Mouse (Mus musculus) embryonic facial prominence, embryonic 12.5 days (tissue): ENCODE measurements at regions not wholly inside any gene's neighbourhood (a gene's known extent, or its start where the extent isn't known, plus 50 kb on each side); places are given as distances from the start of the nearest gene placed in this dataset.

Experiments used
- ATAC-seq: fragments of 200-750 bp; cut with Nextera tagmentation; 2 replicates; pipeline ENCODE4 v1.8.0; 2017; ENCODE audit not compliant: insufficient number of reproducible peaks, insufficient read depth, low FRiP score, low TSS enrichment
- H3K27ac ChIP-seq: fragments of 300-500 bp; sonication (generic); 2 replicates; pipeline ENCODE4 v1.5.1; 2016; ENCODE audit warnings: mild to moderate bottlenecking
- H3K27me3 ChIP-seq: fragments of 300-500 bp; sonication (generic); 2 replicates; pipeline ENCODE4 v1.6.1; 2016; ENCODE audit warnings: mild to moderate bottlenecking, moderate library complexity
- H3K36me3 ChIP-seq: fragments of 300-500 bp; sonication (generic); 2 replicates; pipeline ENCODE4 v1.6.1; 2016; ENCODE audit warnings: mild to moderate bottlenecking
- H3K4me1 ChIP-seq: fragments of 300-500 bp; sonication (generic); 2 replicates; pipeline ENCODE4 v1.6.1; 2016
- H3K4me2 ChIP-seq: fragments of 300-500 bp; sonication (generic); replicated peaks from 2 replicates; pipeline ENCODE4 v1.6.1; 2016; ENCODE audit warnings: mild to moderate bottlenecking, moderate library complexity
- H3K4me3 ChIP-seq: fragments of 300-500 bp; sonication (generic); 2 replicates; pipeline ENCODE4 v1.5.1; 2016; ENCODE audit warnings: mild to moderate bottlenecking
- H3K9ac ChIP-seq: fragments of 300-500 bp; sonication (generic); 2 replicates; pipeline ENCODE4 v1.6.1; 2016; ENCODE audit warnings: mild to moderate bottlenecking, moderate library complexity
- H3K9me3 ChIP-seq: fragments of 300-500 bp; sonication (generic); 2 replicates; pipeline ENCODE4 v1.6.1; 2016; ENCODE audit warnings: mild to moderate bottlenecking, moderate library complexity
- WGBS: fragments of 180-500 bp; shearing (Covaris S2); methylation state at CpG from one replicate; pipeline ENCODE4 v1.1.7; 2016; 5-methylcytosine and 5-hydroxymethylcytosine counted together

DNA sequence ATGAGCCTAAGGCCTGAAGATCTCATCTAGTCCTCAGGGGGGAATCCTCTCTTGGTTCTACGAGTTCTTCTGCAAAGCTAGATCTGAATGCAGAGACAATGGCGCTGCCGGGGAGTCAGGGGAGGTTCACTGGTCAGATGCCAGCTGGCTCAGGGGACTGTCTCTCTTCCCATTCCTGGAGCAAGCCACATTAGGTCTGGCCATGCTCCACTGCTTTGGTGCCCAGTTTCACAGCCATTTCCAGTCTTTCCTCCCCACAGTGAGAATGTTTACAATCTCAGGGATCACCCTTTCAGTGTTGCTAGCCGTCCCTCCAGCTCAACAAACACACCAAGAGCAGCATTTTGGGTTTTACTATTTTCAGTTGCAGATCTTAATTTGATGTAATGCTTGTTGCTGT is 233.7 kb upstream of the Cdh11 start:
- no peaks in the 10 kb centered on the region for H3K9me3 ChIP-seq
- 84% methylated on average over 4 of the region's 4 CpGs for WGBS

DNA sequence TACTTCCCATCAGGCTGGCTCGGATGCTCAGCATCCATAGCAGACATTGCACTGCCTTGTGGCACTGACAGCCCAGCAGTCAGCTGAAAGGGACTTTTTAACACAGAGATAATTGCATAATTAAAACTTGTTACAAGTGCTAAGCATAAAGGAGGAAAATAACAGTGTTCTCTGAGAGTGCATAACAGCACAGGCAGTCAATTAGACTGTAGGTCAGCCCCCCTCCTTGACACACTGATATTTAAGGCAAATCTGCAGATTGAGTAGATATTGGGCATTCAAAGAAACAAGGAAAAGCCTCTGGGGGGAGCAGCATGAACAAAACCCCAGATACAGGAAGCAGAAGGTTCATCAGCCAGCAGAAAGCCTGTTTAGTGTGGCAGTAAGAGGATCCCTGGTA is 237.8 kb upstream of the Cdh11 start:
- Histone ChIP-seq H3K36me3 (no peaks in the 10 kb centered on the region), H3K27ac (no peak overlapping the region), H3K4me1 (peaks cover 4% of the 10 kb centered on the region; the same call in 1 of the 2 replicates), H3K4me3 (no peak overlapping the region), H3K9ac (no peak overlapping the region), H3K9me3 (no peaks in the 10 kb centered on the region), H3K27me3 (no peaks in the 10 kb centered on the region), H3K4me2 (no peak overlapping the region)
- WGBS: 44% methylated on average over 1 of the region's 1 CpGs
- ATAC-seq: no peak

More for the DNA sequence above, 233.7 kb upstream of the Cdh11 start:
- Histone ChIP-seq H3K4me3 (no peak overlapping the region), H3K4me2 (no peak overlapping the region), H3K27ac (no peak overlapping the region), H3K4me1 (peaks cover 4% of the 10 kb centered on the region; the same call in 1 of the 2 replicates), H3K36me3 (no peaks in the 10 kb centered on the region), H3K9ac (no peak overlapping the region), H3K27me3 (no peaks in the 10 kb centered on the region)
- no peak for ATAC-seq

DNA sequence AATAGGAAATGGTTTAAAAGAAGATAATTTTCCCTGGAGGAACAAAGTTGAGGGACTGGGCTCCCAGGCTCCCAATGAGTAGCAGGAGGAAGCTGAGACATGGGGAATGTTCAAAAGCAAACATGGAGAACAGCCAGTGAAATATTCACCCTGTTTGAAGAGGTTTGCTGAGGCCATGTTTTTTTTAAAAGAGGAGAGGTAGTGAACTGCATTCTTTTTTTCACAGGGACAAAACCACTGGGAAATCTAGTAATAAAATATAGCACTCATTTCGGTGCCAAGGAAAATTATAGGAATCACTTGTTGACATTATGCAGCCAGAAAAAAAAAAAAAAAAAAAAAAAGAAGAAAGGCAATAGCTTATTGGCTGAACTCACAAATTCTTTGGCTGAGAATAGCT is 246.3 kb upstream of the Cdh11 start:
- ATAC-seq: no peak
- Histone ChIP-seq H3K4me2 (no peak overlapping the region), H3K4me1 (no peaks in the 10 kb centered on the region), H3K36me3 (no peaks in the 10 kb centered on the region), H3K4me3 (no peak overlapping the region), H3K9ac (no peak overlapping the region), H3K9me3 (no peaks in the 10 kb centered on the region), H3K27me3 (no peaks in the 10 kb centered on the region), H3K27ac (no peak overlapping the region)
- WGBS: 48% methylated on average over 1 of the region's 1 CpGs

DNA sequence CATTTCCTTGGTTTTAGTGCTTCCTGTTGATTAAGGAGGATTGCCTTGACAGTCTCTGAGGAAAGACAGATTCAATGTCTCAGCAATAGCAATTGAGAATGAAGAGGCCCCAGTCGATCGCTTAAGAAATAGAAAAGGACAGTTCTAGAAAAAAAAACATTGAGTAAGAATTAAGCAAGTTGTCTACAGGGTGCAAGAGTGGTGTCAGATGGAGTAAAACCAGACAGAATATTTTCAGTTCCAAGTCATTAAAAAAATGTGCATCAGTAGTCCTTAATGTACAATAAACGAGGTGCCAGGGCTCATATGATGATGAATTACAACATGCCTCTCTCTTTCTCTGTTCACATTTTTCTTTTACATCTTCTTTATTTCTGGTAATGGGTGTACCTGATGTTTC is 248.5 kb upstream of the Cdh11 start:
- WGBS: 74% methylated on average over 3 of the region's 3 CpGs
- H3K4me2 ChIP-seq: no peak overlapping the region
- no peak for ATAC-seq

DNA sequence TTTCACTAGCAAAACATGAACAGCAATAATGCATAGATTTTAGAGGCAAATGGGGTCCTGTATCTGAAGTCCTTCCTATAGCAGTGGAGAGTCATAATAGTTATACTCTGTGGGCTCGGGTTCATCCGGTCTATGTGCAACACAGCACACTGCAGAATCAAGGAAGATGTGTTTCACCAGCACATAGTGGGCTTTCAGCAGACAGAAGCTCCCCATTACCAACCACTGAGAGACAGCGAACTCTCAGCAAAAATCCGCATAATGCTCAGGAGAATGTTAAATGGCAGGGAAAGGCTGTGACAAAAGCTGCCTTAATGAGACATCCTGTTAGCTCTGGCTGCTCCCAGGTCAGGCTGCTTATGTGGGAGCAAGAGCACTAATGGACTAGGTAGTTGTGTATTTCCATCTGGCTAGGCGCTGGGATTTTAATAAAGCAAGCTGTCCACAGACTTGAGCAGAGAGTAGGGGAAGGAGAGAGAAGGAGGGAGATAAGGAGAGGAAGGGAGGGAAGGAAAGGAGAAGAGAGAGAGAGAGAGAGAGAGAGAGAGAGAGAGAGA is 286.7 kb upstream of the Cdh11 start:
- WGBS: 67% methylated on average over 5 of the region's 5 CpGs
- ATAC-seq: no peak
- Histone ChIP-seq H3K4me3 (no peak overlapping the region), H3K9ac (no peak overlapping the region), H3K4me2 (no peak overlapping the region), H3K27me3 (no peaks in the 10 kb centered on the region), H3K27ac (no peak overlapping the region), H3K9me3 (no peaks in the 10 kb centered on the region), H3K4me1 (no peaks in the 10 kb centered on the region), H3K36me3 (no peaks in the 10 kb centered on the region)

More for the DNA sequence above, 248.5 kb upstream of the Cdh11 start:
- no peak overlapping the region for H3K4me3 ChIP-seq
- no peaks in the 10 kb centered on the region for H3K36me3 ChIP-seq
- no peaks in the 10 kb centered on the region for H3K27me3 ChIP-seq
- H3K4me1 ChIP-seq: no peaks in the 10 kb centered on the region
- no peak overlapping the region for H3K27ac ChIP-seq
- no peaks in the 10 kb centered on the region for H3K9me3 ChIP-seq
- no peak overlapping the region for H3K9ac ChIP-seq

DNA sequence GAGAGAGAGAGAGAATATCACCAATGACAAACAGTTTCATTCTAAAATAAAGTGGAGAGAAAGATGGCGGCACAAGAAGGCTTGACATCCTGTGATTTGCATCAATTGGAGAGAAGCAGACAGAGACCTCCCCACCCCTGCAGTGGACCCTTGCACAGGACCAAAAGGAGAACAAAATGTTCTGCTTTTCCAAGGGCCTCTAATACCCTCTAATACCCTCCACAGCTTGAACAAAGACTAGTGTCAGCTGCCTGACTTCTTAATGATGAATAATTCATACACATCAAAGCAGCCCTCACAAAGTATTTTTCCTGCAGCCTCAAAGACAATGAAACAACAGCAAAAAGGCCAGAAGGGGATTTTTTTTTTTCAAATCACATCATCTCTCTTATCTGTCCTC is 287.2 kb upstream of the Cdh11 start:
- 80% methylated on average over 1 of the region's 1 CpGs for WGBS
- ATAC-seq: no peak
- Histone ChIP-seq H3K4me1 (no peaks in the 10 kb centered on the region), H3K9ac (no peak overlapping the region), H3K27me3 (no peaks in the 10 kb centered on the region), H3K4me3 (no peak overlapping the region), H3K9me3 (no peaks in the 10 kb centered on the region), H3K4me2 (no peak overlapping the region), H3K36me3 (no peaks in the 10 kb centered on the region), H3K27ac (no peak overlapping the region)

DNA sequence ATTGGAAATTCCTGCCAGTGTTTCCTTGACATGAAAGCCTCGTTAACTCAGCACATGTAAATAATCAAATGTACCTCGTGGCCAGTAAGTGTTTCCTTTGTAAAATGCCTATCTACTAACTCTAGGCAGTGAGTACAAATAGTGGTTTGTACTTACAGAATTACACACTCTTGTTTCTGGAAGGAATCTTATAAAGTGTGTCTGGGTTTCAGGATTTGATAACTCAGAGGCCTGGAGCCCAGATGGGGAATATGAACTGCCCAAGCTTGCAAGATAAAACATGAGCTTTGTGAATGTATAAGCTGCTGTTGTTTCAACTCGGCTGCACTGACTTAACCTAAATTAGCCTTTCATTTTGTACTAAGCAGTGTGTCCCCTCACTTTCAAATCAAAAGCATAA is 293.1 kb upstream of the Cdh11 start:
- no peak overlapping the region for H3K4me3 ChIP-seq
- no peaks in the 10 kb centered on the region for H3K9me3 ChIP-seq
- H3K27ac ChIP-seq: peak overlapping the region; percentile 69; the same call in 1 of the 2 replicates
- no peaks in the 10 kb centered on the region for H3K27me3 ChIP-seq
- no peak overlapping the region for H3K9ac ChIP-seq
- ATAC-seq: peak; percentile 47; the same call in 1 of the 2 replicates
- peaks cover 3% of the 10 kb centered on the region; the same call in 1 of the 2 replicates for H3K4me1 ChIP-seq
- no peaks in the 10 kb centered on the region for H3K36me3 ChIP-seq
- no peak overlapping the region for H3K4me2 ChIP-seq
- 17% methylated on average over 3 of the region's 3 CpGs for WGBS

DNA sequence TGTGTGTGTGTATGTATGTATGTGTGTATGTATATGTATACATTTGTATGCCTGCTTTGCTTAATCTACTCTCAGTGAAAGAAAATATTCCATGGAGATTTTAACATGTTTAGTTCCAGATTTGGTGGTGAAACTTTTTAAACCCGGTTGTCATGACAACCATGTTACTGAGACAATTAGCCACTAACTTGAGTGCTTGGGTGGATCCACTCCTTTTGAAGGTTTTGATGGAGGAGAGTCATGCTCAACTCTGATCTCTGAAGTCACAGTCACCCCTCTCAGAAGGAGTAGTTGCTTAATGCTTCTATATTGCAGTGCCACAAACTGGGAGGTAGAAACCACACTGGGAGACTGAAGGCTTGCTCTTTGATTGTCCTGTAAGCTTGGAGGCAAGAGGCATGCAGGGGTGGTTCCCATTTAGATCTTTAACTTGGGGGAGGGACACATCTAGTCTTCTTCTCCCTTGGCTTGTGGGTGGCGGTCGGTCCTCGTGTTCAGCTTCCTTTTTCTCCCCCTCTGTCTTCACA is 301.6 kb upstream of the Cdh11 start:
- Histone ChIP-seq H3K9me3 (no peaks in the 10 kb centered on the region), H3K27me3 (no peaks in the 10 kb centered on the region), H3K27ac (no peak overlapping the region), H3K4me3 (no peak overlapping the region), H3K9ac (no peak overlapping the region), H3K4me2 (no peak overlapping the region), H3K36me3 (no peaks in the 10 kb centered on the region), H3K4me1 (0 out of 2 replicates have a peak, but pooled peaks cover 4% of the 10 kb centered on the region)
- WGBS: 70% methylated on average over 4 of the region's 4 CpGs
- ATAC-seq: no peak

DNA sequence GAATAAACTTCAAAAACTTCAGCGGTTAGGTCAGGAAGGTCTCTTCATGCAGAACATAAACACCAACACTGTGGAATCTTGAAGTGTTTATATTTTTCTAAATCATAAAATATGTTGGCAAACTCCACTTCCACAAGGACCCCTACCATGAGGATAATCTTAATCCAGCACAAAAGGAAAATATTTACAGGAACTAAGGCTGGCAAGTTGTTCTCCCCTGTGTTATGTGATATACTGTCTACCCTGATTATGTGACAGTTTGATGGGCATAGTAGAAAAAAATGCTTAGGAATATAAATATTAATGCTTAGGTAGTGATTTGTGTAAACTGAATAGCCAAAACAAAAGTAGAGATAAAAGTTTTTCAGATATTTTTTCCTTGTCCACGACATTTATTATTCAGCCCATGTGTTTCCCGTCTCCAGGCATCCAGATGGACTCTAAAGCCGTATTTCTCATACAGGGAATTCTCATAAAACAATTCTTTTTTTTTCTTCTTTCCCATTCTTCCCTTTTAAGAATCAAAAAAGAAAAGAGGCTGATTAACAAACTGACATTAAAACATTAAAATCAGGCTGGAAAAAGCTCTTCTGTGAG is 311.2 kb upstream of the Cdh11 start:
- Histone ChIP-seq H3K4me3 (no peak overlapping the region), H3K36me3 (no peaks in the 10 kb centered on the region), H3K9me3 (no peaks in the 10 kb centered on the region), H3K27me3 (no peaks in the 10 kb centered on the region), H3K4me1 (no peaks in the 10 kb centered on the region), H3K9ac (no peak overlapping the region), H3K27ac (no peak overlapping the region), H3K4me2 (no peak overlapping the region)
- ATAC-seq: no peak
- WGBS: 59% methylated on average over 4 of the region's 4 CpGs

DNA sequence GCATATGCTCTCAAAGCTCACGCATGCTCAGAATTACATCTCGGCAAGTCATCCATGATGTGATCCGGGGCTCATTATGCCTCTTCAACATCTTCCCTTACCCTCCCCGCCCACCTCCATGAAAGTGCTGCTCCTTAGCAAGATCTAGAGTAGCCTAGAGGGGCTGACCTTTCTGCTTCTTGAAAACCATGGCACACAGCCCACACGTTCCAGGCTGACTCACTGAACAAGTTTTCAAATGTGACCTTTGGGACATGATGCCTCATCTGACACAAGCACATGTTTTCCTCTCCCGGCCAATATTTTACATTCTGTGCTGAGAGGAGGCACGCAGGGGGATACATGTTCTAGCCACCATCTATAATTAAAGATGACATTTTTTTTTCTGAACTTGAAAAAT is 340.1 kb upstream of the Cdh11 start:
- H3K9me3 ChIP-seq: no peaks in the 10 kb centered on the region
- H3K4me1 ChIP-seq: no peaks in the 10 kb centered on the region
- WGBS: 79% methylated on average over 7 of the region's 7 CpGs
- no peaks in the 10 kb centered on the region for H3K27me3 ChIP-seq
- no peak overlapping the region for H3K4me2 ChIP-seq
- no peak overlapping the region for H3K9ac ChIP-seq
- ATAC-seq: no peak
- H3K4me3 ChIP-seq: no peak overlapping the region
- H3K36me3 ChIP-seq: no peaks in the 10 kb centered on the region
- no peak overlapping the region for H3K27ac ChIP-seq

DNA sequence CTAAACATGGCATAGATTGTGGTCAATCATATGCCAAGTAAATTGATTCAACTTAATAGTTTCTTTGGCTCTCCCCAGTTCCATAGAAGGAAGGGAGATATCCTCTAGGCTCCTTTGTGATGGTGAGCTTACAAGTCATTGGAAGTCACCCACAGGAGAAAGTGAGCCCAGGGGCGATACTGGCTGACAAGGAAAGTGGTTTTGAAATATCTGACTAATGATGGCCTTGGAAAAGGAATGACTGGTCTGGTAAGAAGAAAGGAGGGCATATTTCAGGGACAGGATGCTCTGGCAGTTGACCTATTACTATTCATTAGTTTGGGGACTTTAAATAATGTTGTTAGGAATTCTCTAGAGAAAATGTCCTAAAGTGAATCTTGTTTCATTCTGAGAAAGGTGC is 352.7 kb upstream of the Cdh11 start:
- no peaks in the 10 kb centered on the region for H3K36me3 ChIP-seq
- 66% methylated on average over 1 of the region's 1 CpGs for WGBS
- H3K9me3 ChIP-seq: no peaks in the 10 kb centered on the region
- H3K4me2 ChIP-seq: no peak overlapping the region
- H3K4me1 ChIP-seq: no peaks in the 10 kb centered on the region
- no peak overlapping the region for H3K27ac ChIP-seq
- no peak overlapping the region for H3K4me3 ChIP-seq
- H3K27me3 ChIP-seq: no peaks in the 10 kb centered on the region
- no peak for ATAC-seq
- no peak overlapping the region for H3K9ac ChIP-seq

DNA sequence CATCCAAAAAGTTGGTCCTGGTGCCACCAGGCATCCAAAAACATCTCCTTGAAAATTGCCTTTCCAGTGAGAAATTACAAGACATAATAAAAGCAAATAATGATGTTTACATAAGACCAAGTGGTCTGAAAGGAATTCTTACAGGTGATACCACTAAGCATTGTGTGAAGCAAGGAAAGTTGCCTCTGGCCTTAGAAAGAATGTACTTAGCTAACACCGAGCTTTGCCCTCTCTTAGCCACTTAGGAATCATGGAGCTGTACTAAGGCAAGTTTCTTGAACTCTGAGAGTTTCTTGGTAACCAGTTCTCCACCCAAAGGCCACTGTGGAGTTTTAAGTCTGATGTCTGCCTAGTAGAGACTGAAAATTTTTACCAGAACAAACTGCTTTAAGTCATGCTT is 359.4 kb upstream of the Cdh11 start:
- H3K27ac ChIP-seq: no peak overlapping the region
- peaks cover 12% of the 10 kb centered on the region; the same call in 1 of the 2 replicates for H3K4me1 ChIP-seq
- no peaks in the 10 kb centered on the region for H3K27me3 ChIP-seq
- no peaks in the 10 kb centered on the region for H3K36me3 ChIP-seq
- H3K4me2 ChIP-seq: no peak overlapping the region
- H3K9me3 ChIP-seq: no peaks in the 10 kb centered on the region
- no peak for ATAC-seq
- H3K9ac ChIP-seq: no peak overlapping the region
- no peak overlapping the region for H3K4me3 ChIP-seq
- WGBS: 64% methylated on average over 1 of the region's 1 CpGs
